In genomic region chr5:77552081-77552480, GRCm38 (mm10) we compare ENCODE assay signal across 15 mouse cellular contexts.
"Had no signal": no experiment of that assay in that cellular context is flagged by ENCODE, and none has a peak within 500 bp of the region (broad histone marks: within the 10 kb centered on the region; RNA-seq: fewer than 3 reads in every experiment).

No protein-coding gene starts in this region.

- H3K4me2 ChIP-seq: neural tube, embryonic 15.5 days; stomach, embryonic 15.5 days had no signal

- H3K36me3 ChIP-seq: neural tube, embryonic 15.5 days; stomach, embryonic 15.5 days had no signal

- H3K27ac ChIP-seq: neural tube, embryonic 15.5 days; stomach, embryonic 15.5 days; stomach, postnatal 0 days had no signal

- H3K27me3 ChIP-seq: neural tube, embryonic 15.5 days; stomach, embryonic 15.5 days had no signal

- H3K4me1 ChIP-seq: neural tube, embryonic 15.5 days; stomach, embryonic 15.5 days had no signal

- H3K4me3 ChIP-seq: neural tube, embryonic 15.5 days; stomach, embryonic 15.5 days had no signal

- DNase-seq: retina, postnatal 1 day; right cerebral cortex, adult 18-20 months; right cerebral cortex, postnatal 14 days; right cerebral cortex, postnatal 25 days; right cerebral cortex, postnatal 4 days; spleen, adult 18-20 months; thymus, adult 18-20 months; thymus, adult 2 months; thymus, postnatal 14 days; thymus, postnatal 25 days; thymus, postnatal 36 days; thymus, postnatal 4 days had no signal

- H3K9ac ChIP-seq: neural tube, embryonic 15.5 days; stomach, embryonic 15.5 days had no signal

- H3K9me3 ChIP-seq: neural tube, embryonic 15.5 days; stomach, embryonic 15.5 days had no signal
